Mouse (Mus musculus): ENCODE data around the gene Adra1b.

DNA sequence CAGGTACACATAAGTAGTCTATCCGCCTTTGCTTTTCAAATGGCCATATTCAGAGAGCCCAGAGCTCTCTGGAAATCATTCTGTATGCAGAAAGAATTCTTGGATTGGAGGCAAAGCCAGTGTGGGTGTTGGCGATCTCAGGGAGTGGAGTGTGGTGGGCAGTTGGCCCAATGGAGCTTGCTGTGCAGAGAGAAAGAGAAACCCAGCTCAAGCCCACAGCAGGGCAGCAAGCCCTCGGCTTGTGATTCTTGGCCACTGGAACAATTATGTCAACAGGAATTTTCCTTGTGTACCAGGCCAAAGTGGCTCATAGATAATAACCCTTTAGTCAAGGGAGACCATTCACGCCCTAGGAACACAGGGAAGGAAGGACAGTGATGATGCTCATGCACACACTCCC, 53.0 kb downstream of the Adra1b start:
- TF ChIP-seq GATA1 (IDR thresholded peaks at IDR 0.05; ENCODE audit: low read length) = no peak
- TF ChIP-seq TAL1 (IDR thresholded peaks at IDR 0.05; ENCODE audit: low read length) = no peak
